Mouse (Mus musculus) adrenal gland, adult 2 months (tissue): ENCODE data around the gene Olfr733. TPM values are rescaled to one million over a fixed set of nuclear protein-coding genes. Genes with fewer than 3 reads are reported as not detected.

Source experiments
- DNase-seq: peaks from one replicate; pipeline ENCODE4 v3.0.0; 2021
- long read RNA-seq: library from polyadenylated mRNA; stranded (forward); transcript quantifications from one replicate; pipeline ENCODE4 v2.0.0, GENCODE M21; 2021
- polyA plus RNA-seq: library from polyadenylated mRNA; depleted of rRNA; stranded (reverse); fragments of >200 nt; gene quantifications from 2 replicates; pipeline ENCODE4 v1.2.3, GENCODE M21; 2012; rRNA removed
- total RNA-seq, 2 experiments: library from RNA; stranded (reverse); gene quantifications; 2 replicates each; pipeline ENCODE4 v1.2.3; 2021

Olfr733 gene
- not detected for total RNA-seq
- polyA plus RNA-seq: not detected in 2 replicates
- long read RNA-seq: 0 reads

DNA sequence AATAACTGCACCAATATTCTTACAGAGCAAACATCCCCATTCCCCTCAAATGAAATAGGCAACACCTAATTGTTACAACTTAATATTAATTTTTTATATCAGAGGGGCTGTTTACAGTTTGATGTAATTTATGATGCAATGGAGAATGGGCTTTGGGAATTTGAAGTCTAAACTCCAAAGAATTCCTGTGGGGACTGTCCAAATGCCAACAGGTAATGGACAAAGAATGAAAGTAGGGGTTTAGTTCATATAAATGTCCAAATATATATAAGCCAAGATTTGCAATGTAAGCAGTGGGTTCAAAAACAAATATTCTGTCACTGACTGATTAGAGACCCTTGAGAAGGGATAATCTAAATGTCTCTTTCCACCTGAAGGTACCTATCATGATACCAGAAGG is at the start of gene Olfr733:
TSS of gene Olfr733 (minus strand) at position 101 of the 400 bp plus-strand sequence.
- DNase-seq: no peak

DNA sequence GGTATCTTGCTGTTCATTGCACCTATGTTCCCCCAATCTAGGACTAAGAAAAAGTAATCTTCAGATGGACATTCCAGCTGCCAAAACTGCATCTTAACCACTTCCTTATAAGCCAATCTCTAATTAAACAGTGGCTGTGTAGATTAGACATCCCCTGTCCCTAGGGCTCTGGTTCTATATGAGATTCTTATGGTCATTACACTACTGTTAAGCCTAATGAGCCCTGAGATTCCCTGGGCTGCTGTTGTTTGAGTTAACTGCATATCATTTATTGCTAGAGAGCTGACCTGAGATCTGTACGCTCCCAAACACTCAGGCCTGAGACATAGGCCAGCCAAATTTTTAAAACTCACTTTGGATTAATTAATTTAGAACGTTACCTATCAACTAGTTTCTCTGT is 47.5 kb upstream of the Olfr733 start, which contains the start of gene Olfr735:
TSS of gene Olfr735 (minus strand) at position 77 of the 400 bp plus-strand sequence.
- DNase-seq: no peak

DNA sequence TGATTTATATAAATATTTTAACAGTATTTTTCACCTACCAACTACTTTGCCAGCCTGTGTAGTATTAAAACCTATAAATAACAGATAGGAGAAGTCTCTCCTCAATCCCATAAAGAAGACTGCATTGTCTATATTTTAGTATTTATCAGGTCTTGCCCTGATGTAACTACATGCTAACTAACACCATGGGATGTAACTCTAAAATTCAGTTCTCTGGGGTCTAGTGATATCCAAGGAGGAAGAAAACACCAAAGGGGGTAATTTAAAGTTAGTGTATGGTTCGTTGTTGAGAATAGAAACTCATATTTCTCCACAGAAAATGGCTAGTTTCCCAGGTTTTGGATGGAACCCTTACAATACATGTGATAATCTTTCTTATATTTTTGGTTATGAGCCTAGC is 25.3 kb upstream of the Olfr733 start, which contains the start of gene Olfr734:
TSS of gene Olfr734 (minus strand) at position 101 of the 400 bp plus-strand sequence.
- DNase-seq: no peak

DNA sequence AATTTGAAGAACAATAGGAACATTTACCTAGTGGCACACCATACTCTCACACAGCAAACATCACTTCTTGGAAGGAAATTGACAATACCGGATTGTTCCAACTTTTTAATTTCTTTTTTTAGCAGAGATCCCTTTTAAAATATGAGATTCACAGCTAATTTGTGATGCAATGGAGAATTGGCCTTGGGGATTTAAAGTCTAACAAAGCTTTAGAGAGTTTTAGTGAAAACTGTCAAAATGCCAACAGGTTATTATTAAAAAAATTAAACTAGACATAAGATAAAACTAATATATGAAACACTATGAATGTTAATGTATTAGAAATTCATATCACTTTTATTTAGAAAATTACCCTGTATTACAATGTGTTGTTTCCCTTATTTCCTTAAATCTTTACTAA is 17.2 kb downstream of the Olfr733 start, which contains the start of gene Olfr732:
TSS of gene Olfr732 (minus strand) at position 101 of the 400 bp plus-strand sequence.
- no peak for DNase-seq

Other genes with a start within 250 kb of the Olfr733 start
- gene Olfr726, start 210.6 kb downstream of the Olfr733 start, total RNA-seq: not detected
- gene Olfr726, start 210.6 kb downstream of the Olfr733 start, polyA plus RNA-seq: not detected in 2 replicates
- not detected for gene Olfr727, start 178.3 kb downstream of the Olfr733 start, total RNA-seq
- gene Olfr727, start 178.3 kb downstream of the Olfr733 start, polyA plus RNA-seq: not detected in 2 replicates
- not detected for gene Olfr728, start 158.8 kb downstream of the Olfr733 start, total RNA-seq
- not detected in 2 replicates for gene Olfr728, start 158.8 kb downstream of the Olfr733 start, polyA plus RNA-seq
- gene Olfr729, start 148.6 kb downstream of the Olfr733 start, total RNA-seq: not detected
- not detected in 2 replicates for gene Olfr729, start 148.6 kb downstream of the Olfr733 start, polyA plus RNA-seq
- not detected for gene Olfr730, start 113.3 kb downstream of the Olfr733 start, total RNA-seq
- gene Olfr730, start 113.3 kb downstream of the Olfr733 start, polyA plus RNA-seq: not detected in 2 replicates
- gene Olfr731, start 59.7 kb downstream of the Olfr733 start, total RNA-seq: not detected
- gene Olfr731, start 59.7 kb downstream of the Olfr733 start, polyA plus RNA-seq: not detected in 2 replicates
- gene Olfr732, start 17.3 kb downstream of the Olfr733 start, total RNA-seq: under 1 TPM in 1 of 2 experiments, not detected in 1; 0.10 TPM
- not detected in 2 replicates for gene Olfr732, start 17.3 kb downstream of the Olfr733 start, polyA plus RNA-seq
- gene Olfr734, start 25.2 kb upstream of the Olfr733 start, total RNA-seq: not detected
- not detected in 2 replicates for gene Olfr734, start 25.2 kb upstream of the Olfr733 start, polyA plus RNA-seq
- gene Olfr735, start 47.4 kb upstream of the Olfr733 start, total RNA-seq: under 1 TPM in 1 of 2 experiments, not detected in 1; 0.21 TPM
- gene Olfr735, start 47.4 kb upstream of the Olfr733 start, polyA plus RNA-seq: not detected in 2 replicates
- under 1 TPM; 0.17 to 0.21 TPM for gene Tlr11, start 56.4 kb upstream of the Olfr733 start, total RNA-seq
- 0.08 and 0.11 TPM in 2 replicates for gene Tlr11, start 56.4 kb upstream of the Olfr733 start, polyA plus RNA-seq
- gene Olfr736, start 79.6 kb upstream of the Olfr733 start, total RNA-seq: not detected
- gene Olfr736, start 79.6 kb upstream of the Olfr733 start, polyA plus RNA-seq: not detected in 2 replicates
- not detected for gene Olfr738, start 106.0 kb upstream of the Olfr733 start, total RNA-seq
- gene Olfr738, start 106.0 kb upstream of the Olfr733 start, polyA plus RNA-seq: not detected in 2 replicates
- gene Olfr739, start 117.1 kb upstream of the Olfr733 start, total RNA-seq: not detected
- gene Olfr739, start 117.1 kb upstream of the Olfr733 start, polyA plus RNA-seq: not detected in 2 replicates
- gene Olfr740, start 144.0 kb upstream of the Olfr733 start, total RNA-seq: not detected
- not detected in 2 replicates for gene Olfr740, start 144.0 kb upstream of the Olfr733 start, polyA plus RNA-seq
- gene Olfr741, start 171.2 kb upstream of the Olfr733 start, total RNA-seq: not detected
- gene Olfr741, start 171.2 kb upstream of the Olfr733 start, polyA plus RNA-seq: not detected in 2 replicates
- not detected for gene Olfr742, start 202.1 kb upstream of the Olfr733 start, total RNA-seq
- not detected in 2 replicates for gene Olfr742, start 202.1 kb upstream of the Olfr733 start, polyA plus RNA-seq
- not detected for gene Olfr743, start 220.3 kb upstream of the Olfr733 start, total RNA-seq
- not detected in 2 replicates for gene Olfr743, start 220.3 kb upstream of the Olfr733 start, polyA plus RNA-seq